ENCODE assay signal across 8 mouse cellular contexts in genomic region chr11:96286739-96287385, GRCm38 (mm10). TPM values are rescaled to one million over a fixed set of nuclear protein-coding genes. Genes with fewer than 3 reads are reported as not detected.
DNase-seq lines count a peak whose midpoint lies in the region; ATAC-seq lines count a peak whose summit lies in the region.

No protein-coding gene starts in this region.

- no peak for ATAC-seq in midbrain, embryonic 11.5 days (ENCODE audit: low FRiP score)
- ATAC-seq in midbrain, embryonic 14.5 days (ENCODE audit: low FRiP score, low TSS enrichment) = no peak
- no peak for ATAC-seq in forebrain, embryonic 12.5 days (ENCODE audit: low FRiP score)
- ATAC-seq in kidney, embryonic 16.5 days (ENCODE audit: low FRiP score, low TSS enrichment) = peak; percentile 2; the same call in 1 of the 2 replicates
- no peak for ATAC-seq in neural tube, embryonic 15.5 days (ENCODE audit: low FRiP score)
- no peak for ATAC-seq in cerebellum, adult (ENCODE audit: insufficient number of reproducible peaks, low FRiP score, low TSS enrichment)

- DNase-seq in midbrain, embryonic 11.5 days (ENCODE audit: low spot score, missing footprints) = peak; percentile 93
- no peak for DNase-seq in midbrain, embryonic 14.5 days
- DNase-seq in frontal cortex, postnatal 14 days (ENCODE audit: low spot score in 2 of 2) = no peak
- no peak for DNase-seq in gastrocnemius, postnatal 14 days

- 1% methylated on average over 53 of the region's 55 CpGs for WGBS in midbrain, embryonic 11.5 days
- 1% methylated on average over 55 of the region's 55 CpGs for WGBS in midbrain, embryonic 14.5 days
- under 1% methylated on average over 55 of the region's 55 CpGs for WGBS in forebrain, embryonic 12.5 days
- 0% methylated on average over 55 of the region's 55 CpGs for WGBS in kidney, embryonic 16.5 days
- WGBS in neural tube, embryonic 15.5 days = under 1% methylated on average over 55 of the region's 55 CpGs

- H3K4me3 ChIP-seq in midbrain, embryonic 11.5 days (ENCODE audit: low read depth, low read length) = peak overlapping the region; percentile 14; the same call in 1 of the 2 replicates
- no peak overlapping the region for H3K4me3 ChIP-seq in midbrain, embryonic 14.5 days (replicated peaks; ENCODE audit: low read depth, low read length)
- H3K4me3 ChIP-seq in forebrain, embryonic 12.5 days (replicated peaks) = peak overlapping the region; percentile 15; the same call in 1 of the 2 replicates
- H3K4me3 ChIP-seq in kidney, embryonic 16.5 days (ENCODE audit: low read length) = peak overlapping the region; percentile 84
- H3K4me3 ChIP-seq in neural tube, embryonic 15.5 days (replicated peaks) = peak overlapping the region; percentile 60

- no peaks in the 10 kb centered on the region for H3K9me3 ChIP-seq in midbrain, embryonic 11.5 days (ENCODE audit: control insufficient read depth, low read length)
- no peaks in the 10 kb centered on the region for H3K9me3 ChIP-seq in midbrain, embryonic 14.5 days (ENCODE audit: control insufficient read depth, low read length)
- H3K9me3 ChIP-seq in forebrain, embryonic 12.5 days = no peaks in the 10 kb centered on the region
- H3K9me3 ChIP-seq in kidney, embryonic 16.5 days (ENCODE audit: low read length) = no peaks in the 10 kb centered on the region
- no peaks in the 10 kb centered on the region for H3K9me3 ChIP-seq in neural tube, embryonic 15.5 days (replicated peaks)

- no peaks in the 10 kb centered on the region for H3K4me1 ChIP-seq in midbrain, embryonic 11.5 days (ENCODE audit: control insufficient read depth, insufficient read depth, low read length)
- 0 out of 2 replicates have a peak, but pooled peaks cover 2% of the 10 kb centered on the region for H3K4me1 ChIP-seq in midbrain, embryonic 14.5 days (ENCODE audit: control insufficient read depth, insufficient read depth, low read length)
- peaks cover 14% of the 10 kb centered on the region; the same call in 1 of the 2 replicates for H3K4me1 ChIP-seq in forebrain, embryonic 12.5 days
- H3K4me1 ChIP-seq in kidney, embryonic 16.5 days (ENCODE audit: insufficient read depth, low read length) = peaks cover 36% of the 10 kb centered on the region
- H3K4me1 ChIP-seq in neural tube, embryonic 15.5 days = peaks cover 28% of the 10 kb centered on the region

- H3K27me3 ChIP-seq in midbrain, embryonic 11.5 days (ENCODE audit: control insufficient read depth, insufficient read depth, low read length) = peaks cover 98% of the 10 kb centered on the region
- peaks cover 97% of the 10 kb centered on the region for H3K27me3 ChIP-seq in midbrain, embryonic 14.5 days (ENCODE audit: control insufficient read depth, insufficient read depth, low read length)
- peaks cover 97% of the 10 kb centered on the region for H3K27me3 ChIP-seq in forebrain, embryonic 12.5 days
- H3K27me3 ChIP-seq in kidney, embryonic 16.5 days (ENCODE audit: insufficient read depth, low read length) = no peaks in the 10 kb centered on the region
- H3K27me3 ChIP-seq in neural tube, embryonic 15.5 days (replicated peaks) = no peaks in the 10 kb centered on the region

- no peak overlapping the region for H3K27ac ChIP-seq in midbrain, embryonic 11.5 days (ENCODE audit: low read depth, low read length)
- H3K27ac ChIP-seq in midbrain, embryonic 14.5 days (replicated peaks; ENCODE audit: low read depth, low read length) = no peak overlapping the region
- no peak overlapping the region for H3K27ac ChIP-seq in forebrain, embryonic 12.5 days
- peak overlapping the region; percentile 100 for H3K27ac ChIP-seq in kidney, embryonic 16.5 days (ENCODE audit: low read length)
- H3K27ac ChIP-seq in neural tube, embryonic 15.5 days (replicated peaks) = peak overlapping the region; percentile 99

- peak overlapping the region; percentile 11; the same call in 1 of the 2 replicates for H3K4me2 ChIP-seq in midbrain, embryonic 11.5 days
- no peak overlapping the region for H3K4me2 ChIP-seq in midbrain, embryonic 14.5 days (ENCODE audit: low read length)
- H3K4me2 ChIP-seq in forebrain, embryonic 12.5 days = peak overlapping the region; percentile 11; the same call in 1 of the 2 replicates
- peak overlapping the region; percentile 90 for H3K4me2 ChIP-seq in kidney, embryonic 16.5 days (replicated peaks; ENCODE audit: low read depth, low read length)
- H3K4me2 ChIP-seq in neural tube, embryonic 15.5 days = peak overlapping the region; percentile 87

- H3K9ac ChIP-seq in midbrain, embryonic 11.5 days (ENCODE audit: low read length) = no peak overlapping the region
- no peak overlapping the region for H3K9ac ChIP-seq in midbrain, embryonic 14.5 days (replicated peaks; ENCODE audit: low read length)
- no peak overlapping the region for H3K9ac ChIP-seq in forebrain, embryonic 12.5 days
- H3K9ac ChIP-seq in kidney, embryonic 16.5 days (replicated peaks; ENCODE audit: low read length) = peak overlapping the region; percentile 99
- peak overlapping the region; percentile 83 for H3K9ac ChIP-seq in neural tube, embryonic 15.5 days (replicated peaks)

- intact Hi-C loops in gastrocnemius, postnatal 14 days (cut with DNase I; ENCODE audit: low total_unique reads) = no loop called here

- H3K36me3 ChIP-seq in midbrain, embryonic 11.5 days (ENCODE audit: control insufficient read depth, insufficient read depth, low read length) = no peaks in the 10 kb centered on the region
- no peaks in the 10 kb centered on the region for H3K36me3 ChIP-seq in midbrain, embryonic 14.5 days (ENCODE audit: control insufficient read depth, insufficient read depth, low read length)
- H3K36me3 ChIP-seq in forebrain, embryonic 12.5 days (replicated peaks) = no peaks in the 10 kb centered on the region
- H3K36me3 ChIP-seq in kidney, embryonic 16.5 days (ENCODE audit: insufficient read depth, low read length) = no peaks in the 10 kb centered on the region
- H3K36me3 ChIP-seq in neural tube, embryonic 15.5 days = no peaks in the 10 kb centered on the region

RNA-seq across cellular contexts. Expression of gene Hoxb7, which starts 0.4 kb away (rescaled TPM):
- not detected in 2 replicates for polyA plus RNA-seq in midbrain, embryonic 11.5 days (2014; fragmentation: Nextera tagmentation; extraction: Ambion mirVana)
- not detected in 2 replicates for polyA plus RNA-seq in midbrain, embryonic 14.5 days (2014; fragmentation: Nextera tagmentation; extraction: Ambion mirVana)
- not detected in 2 replicates for polyA plus RNA-seq in forebrain, embryonic 12.5 days (2016; fragmentation: Nextera tagmentation; extraction: Ambion mirVana)
- 60.9 and 68.3 TPM in 2 replicates for polyA plus RNA-seq in kidney, embryonic 16.5 days (2015; fragmentation: Nextera tagmentation; extraction: Ambion mirVana)
- polyA plus RNA-seq in neural tube, embryonic 15.5 days (2015; fragmentation: Nextera tagmentation; extraction: Ambion mirVana) = 101 and 115 TPM in 2 replicates
- total RNA-seq in gastrocnemius, postnatal 14 days (2021) = 1 to 10 TPM; 1.5 to 1.6 TPM

RNA-seq across cellular contexts. Expression of gene Hoxb8, which starts 5.2 kb away (rescaled TPM):
- not detected in 2 replicates for polyA plus RNA-seq in midbrain, embryonic 11.5 days (2014; fragmentation: Nextera tagmentation; extraction: Ambion mirVana)
- polyA plus RNA-seq in midbrain, embryonic 14.5 days (2014; fragmentation: Nextera tagmentation; extraction: Ambion mirVana) = not detected in 2 replicates
- polyA plus RNA-seq in forebrain, embryonic 12.5 days (2016; fragmentation: Nextera tagmentation; extraction: Ambion mirVana) = not detected in 2 replicates
- polyA plus RNA-seq in kidney, embryonic 16.5 days (2015; fragmentation: Nextera tagmentation; extraction: Ambion mirVana) = 9.5 and 12.9 TPM in 2 replicates
- 63.1 and 71.8 TPM in 2 replicates for polyA plus RNA-seq in neural tube, embryonic 15.5 days (2015; fragmentation: Nextera tagmentation; extraction: Ambion mirVana)
- total RNA-seq in gastrocnemius, postnatal 14 days (2021) = under 1 TPM; 0.71 to 0.74 TPM

RNA-seq across cellular contexts. Expression of gene Hoxb6, which starts 5.4 kb away (rescaled TPM):
- not detected in 2 replicates for polyA plus RNA-seq in midbrain, embryonic 11.5 days (2014; fragmentation: Nextera tagmentation; extraction: Ambion mirVana)
- not detected in 2 replicates for polyA plus RNA-seq in midbrain, embryonic 14.5 days (2014; fragmentation: Nextera tagmentation; extraction: Ambion mirVana)
- polyA plus RNA-seq in forebrain, embryonic 12.5 days (2016; fragmentation: Nextera tagmentation; extraction: Ambion mirVana) = not detected in 2 replicates
- polyA plus RNA-seq in kidney, embryonic 16.5 days (2015; fragmentation: Nextera tagmentation; extraction: Ambion mirVana) = 50.3 and 55.7 TPM in 2 replicates
- 109 and 135 TPM in 2 replicates for polyA plus RNA-seq in neural tube, embryonic 15.5 days (2015; fragmentation: Nextera tagmentation; extraction: Ambion mirVana)
- under 1 TPM; 0.43 to 0.75 TPM for total RNA-seq in gastrocnemius, postnatal 14 days (2021)

RNA-seq across cellular contexts. Expression of gene Hoxb9, which starts 15.6 kb away (rescaled TPM):
- not detected in 2 replicates for polyA plus RNA-seq in midbrain, embryonic 11.5 days (2014; fragmentation: Nextera tagmentation; extraction: Ambion mirVana)
- not detected in 2 replicates for polyA plus RNA-seq in midbrain, embryonic 14.5 days (2014; fragmentation: Nextera tagmentation; extraction: Ambion mirVana)
- not detected in 2 replicates for polyA plus RNA-seq in forebrain, embryonic 12.5 days (2016; fragmentation: Nextera tagmentation; extraction: Ambion mirVana)
- polyA plus RNA-seq in kidney, embryonic 16.5 days (2015; fragmentation: Nextera tagmentation; extraction: Ambion mirVana) = 21.5 and 24.5 TPM in 2 replicates
- 55.7 and 57.5 TPM in 2 replicates for polyA plus RNA-seq in neural tube, embryonic 15.5 days (2015; fragmentation: Nextera tagmentation; extraction: Ambion mirVana)
- under 1 TPM; 0.49 to 0.59 TPM for total RNA-seq in gastrocnemius, postnatal 14 days (2021)

RNA-seq across cellular contexts. Expression of gene Hoxb5, which starts 16.3 kb away (rescaled TPM):
- polyA plus RNA-seq in midbrain, embryonic 11.5 days (2014; fragmentation: Nextera tagmentation; extraction: Ambion mirVana) = not detected in 2 replicates
- not detected in 2 replicates for polyA plus RNA-seq in midbrain, embryonic 14.5 days (2014; fragmentation: Nextera tagmentation; extraction: Ambion mirVana)
- polyA plus RNA-seq in forebrain, embryonic 12.5 days (2016; fragmentation: Nextera tagmentation; extraction: Ambion mirVana) = not detected in 2 replicates
- polyA plus RNA-seq in kidney, embryonic 16.5 days (2015; fragmentation: Nextera tagmentation; extraction: Ambion mirVana) = 19.2 and 24.3 TPM in 2 replicates
- 39.5 and 106 TPM in 2 replicates for polyA plus RNA-seq in neural tube, embryonic 15.5 days (2015; fragmentation: Nextera tagmentation; extraction: Ambion mirVana)
- under 1 TPM; 0.90 to 0.91 TPM for total RNA-seq in gastrocnemius, postnatal 14 days (2021)

Comparison
In these comparisons a context has a peak if more than half of its experiments do, and no peak if none do; other contexts are left out.
1. H3K27ac ChIP-seq: peak in kidney, embryonic 16.5 days (single experiment) and neural tube, embryonic 15.5 days (single experiment); none in midbrain, embryonic 11.5 days (single experiment), midbrain, embryonic 14.5 days (single experiment) and forebrain, embryonic 12.5 days (single experiment).
2. H3K9ac ChIP-seq: peak in kidney, embryonic 16.5 days (single experiment) and neural tube, embryonic 15.5 days (single experiment); none in midbrain, embryonic 11.5 days (single experiment), midbrain, embryonic 14.5 days (single experiment) and forebrain, embryonic 12.5 days (single experiment).
3. RNA of gene Hoxb7, which starts 0.4 kb away (polyA plus RNA-seq): 101 to 115 TPM in neural tube, embryonic 15.5 days and 60.9 to 68.3 TPM in kidney, embryonic 16.5 days; not detected in midbrain, embryonic 11.5 days, not detected in midbrain, embryonic 14.5 days and not detected in forebrain, embryonic 12.5 days; every median in the first group is over 10 times any median in the second.
4. RNA of gene Hoxb8, which starts 5.2 kb away (polyA plus RNA-seq): 63.1 to 71.8 TPM in neural tube, embryonic 15.5 days and 9.5 to 12.9 TPM in kidney, embryonic 16.5 days; not detected in midbrain, embryonic 11.5 days, not detected in midbrain, embryonic 14.5 days and not detected in forebrain, embryonic 12.5 days; every median in the first group is over 10 times any median in the second.
5. RNA of gene Hoxb6, which starts 5.4 kb away (polyA plus RNA-seq): 109 to 135 TPM in neural tube, embryonic 15.5 days and 50.3 to 55.7 TPM in kidney, embryonic 16.5 days; not detected in midbrain, embryonic 11.5 days, not detected in midbrain, embryonic 14.5 days and not detected in forebrain, embryonic 12.5 days; every median in the first group is over 10 times any median in the second.